Mouse (Mus musculus) liver, adult 2 months (tissue): ENCODE measurements around the gene Cacna2d3. TPM values are rescaled to one million over a fixed set of nuclear protein-coding genes. Genes with fewer than 3 reads are reported as not detected.

Experiments used
- DNase-seq: peaks from one replicate; pipeline ENCODE4 v3.0.0-alpha.2; 2011; ENCODE audit warnings: low read depth, low spot score; ENCODE audit errors: extremely low read depth
- H3K27ac ChIP-seq: fragments of 200-500 bp; replicated peaks from 2 replicates; pipeline ENCODE4 v1.5.1; 2012; ENCODE audit warnings: low read depth, mild to moderate bottlenecking, control low read depth, inconsistent platforms, low read length; ENCODE audit not compliant: insufficient read depth
- H3K27me3 ChIP-seq: fragments of 200-500 bp; 2 replicates; pipeline ENCODE4 v1.6.1; 2012; ENCODE audit warnings: mild to moderate bottlenecking, moderate library complexity, low read length, inconsistent platforms; ENCODE audit not compliant: control insufficient read depth, insufficient read depth
- H3K36me3 ChIP-seq: fragments of 200-500 bp; 2 replicates; pipeline ENCODE4 v1.6.1; 2012; ENCODE audit warnings: low read length, inconsistent platforms; ENCODE audit not compliant: control insufficient read depth, insufficient read depth
- H3K4me1 ChIP-seq: fragments of 200-500 bp; 2 replicates; pipeline ENCODE4 v1.6.1; 2011; ENCODE audit warnings: low read length; ENCODE audit not compliant: control insufficient read depth, insufficient read depth
- H3K4me3 ChIP-seq: fragments of 200-500 bp; 2 replicates; pipeline ENCODE4 v1.5.1; 2011; ENCODE audit warnings: low read depth, mild to moderate bottlenecking, control low read depth, low read length, moderate library complexity; ENCODE audit not compliant: insufficient read depth
- H3K79me2 ChIP-seq: fragments of 200-500 bp; 2 replicates; pipeline ENCODE4 v1.6.1; 2012; ENCODE audit warnings: inconsistent platforms, mild to moderate bottlenecking, low read length, moderate library complexity; ENCODE audit not compliant: control insufficient read depth, insufficient read depth
- H3K9ac ChIP-seq: fragments of 200-500 bp; 2 replicates; pipeline ENCODE4 v1.6.1; 2012; ENCODE audit warnings: low read depth, mild to moderate bottlenecking, control low read depth, inconsistent platforms, low read length
- CTCF ChIP-seq: fragments of 200-500 bp; IDR thresholded peaks from 2 replicates; pipeline ENCODE4 v1.5.1; 2011; ENCODE audit warnings: low read depth, low read length, control low read depth
- POLR2A ChIP-seq: fragments of 200-500 bp; IDR thresholded peaks from 2 replicates; pipeline ENCODE4 v1.6.1; 2011; ENCODE audit warnings: low read length, control low read depth; ENCODE audit not compliant: insufficient read depth; ENCODE audit errors: extremely low read depth
- WGBS: fragments of 180-500 bp; shearing (Covaris S2); methylation state at CpG from one replicate; pipeline ENCODE4 v1.1.7; 2018; 5-methylcytosine and 5-hydroxymethylcytosine counted together
- polyA plus RNA-seq: library from polyadenylated mRNA; depleted of rRNA; stranded (reverse); fragments of >200 nt; gene quantifications from 2 replicates; pipeline ENCODE4 v1.2.3, GENCODE M21; 2012
- total RNA-seq: library from RNA; depleted of rRNA; stranded (reverse); fragments of >200 nt; gene quantifications from 2 replicates; pipeline ENCODE4 v1.2.3, GENCODE M21; 2014

Gene Cacna2d3
- total and polyA plus RNA-seq, 2 experiments = not detected

DNA sequence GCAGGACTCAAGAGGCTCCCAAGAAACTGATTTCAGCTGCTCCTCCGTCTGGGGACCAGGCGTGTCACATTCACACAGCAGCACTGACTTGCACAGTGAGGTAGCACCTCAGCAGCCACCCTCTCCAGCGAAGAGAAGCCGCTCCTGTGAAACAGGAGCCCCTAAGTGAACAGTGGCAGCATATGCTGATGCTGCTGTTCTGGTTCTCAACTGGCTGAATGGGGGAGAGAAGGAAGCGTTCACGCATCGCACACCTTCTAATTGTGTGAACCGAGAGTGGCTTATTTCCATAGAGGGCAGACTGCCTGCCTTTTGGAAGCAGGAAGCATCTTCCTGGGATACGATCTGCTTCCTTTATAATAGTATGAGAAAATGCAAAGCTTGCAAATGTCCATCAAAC lies 5.9 kb upstream of the Cacna2d3 start:
- no peak for TF ChIP-seq CTCF
- no peak for TF ChIP-seq POLR2A
- Histone ChIP-seq H3K4me1 (no peaks in the 10 kb centered on the region), H3K27me3 (peaks cover 8% of the 10 kb centered on the region), H3K79me2 (no peaks in the 10 kb centered on the region), H3K4me3 (no peak overlapping the region), H3K27ac (no peak overlapping the region), H3K36me3 (no peaks in the 10 kb centered on the region), H3K9ac (no peak overlapping the region)
- 79% methylated on average over 9 of the region's 9 CpGs for WGBS
- DNase-seq = no peak

DNA sequence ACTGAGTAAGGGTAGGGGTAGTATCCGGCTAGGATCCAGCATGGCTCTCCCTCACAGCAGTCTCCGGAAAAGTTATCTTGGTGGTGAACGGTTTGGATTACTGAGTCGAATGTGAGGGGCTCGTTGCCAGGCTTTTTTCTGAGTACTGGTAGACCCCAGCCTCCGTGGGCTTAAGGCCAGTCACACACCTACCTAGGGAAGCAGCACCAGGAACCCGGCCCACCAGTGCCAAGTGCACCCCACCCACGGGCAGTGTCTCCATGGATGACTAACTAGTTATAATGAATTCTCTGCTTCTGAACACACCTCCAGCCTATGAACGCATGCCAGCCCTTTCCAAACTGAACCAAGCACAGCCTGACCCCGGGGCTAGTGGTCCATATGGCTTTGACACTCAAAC lies 1.6 kb upstream of the Cacna2d3 start:
- DNase-seq = no peak
- 17% methylated on average over 10 of the region's 10 CpGs for WGBS
- Histone ChIP-seq H3K4me1 (no peaks in the 10 kb centered on the region), H3K27ac (no peak overlapping the region), H3K36me3 (no peaks in the 10 kb centered on the region), H3K4me3 (no peak overlapping the region), H3K9ac (no peak overlapping the region), H3K79me2 (no peaks in the 10 kb centered on the region), H3K27me3 (peaks cover 16% of the 10 kb centered on the region)
- TF ChIP-seq POLR2A = no peak
- TF ChIP-seq CTCF = no peak

DNA sequence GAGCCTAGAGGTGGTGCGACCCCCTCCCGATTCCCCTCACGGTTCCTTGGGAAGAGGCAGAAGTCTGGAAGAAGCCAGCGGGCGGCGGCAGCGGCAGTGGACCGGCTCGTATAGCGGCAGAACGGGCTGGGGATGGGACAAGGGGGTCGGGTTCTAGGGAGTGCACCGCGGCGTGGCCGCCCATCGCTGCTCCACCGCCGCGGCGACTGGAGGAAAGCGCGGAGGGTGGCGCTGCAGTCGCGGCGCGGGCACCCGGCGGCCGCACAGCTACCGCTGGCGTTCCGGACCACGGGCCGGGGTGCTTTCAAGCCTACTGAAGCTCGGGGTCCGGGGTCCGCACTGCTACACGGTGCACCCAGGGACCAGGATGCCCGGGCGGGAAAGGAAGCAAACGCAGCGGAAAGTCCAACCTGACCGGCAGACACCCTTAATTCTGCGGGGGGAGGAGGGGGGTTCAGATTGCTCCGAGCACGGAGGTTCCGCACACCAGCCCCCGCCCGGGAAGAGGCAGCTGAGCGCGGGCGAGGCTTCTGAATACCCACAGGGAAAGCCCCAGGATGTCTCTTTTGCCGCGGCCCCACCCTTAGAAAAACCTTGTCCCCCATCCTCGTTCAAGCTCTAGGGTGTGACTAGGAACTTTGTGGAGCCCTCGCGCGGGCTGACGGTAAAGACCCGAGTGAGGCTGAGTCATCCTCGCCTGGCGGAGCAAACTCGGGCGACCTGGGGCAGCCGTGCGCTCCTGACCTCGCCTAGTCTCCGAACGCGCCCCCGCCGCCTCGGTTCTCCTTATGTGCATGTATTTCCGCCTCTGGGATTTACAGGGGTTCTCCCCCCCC lies 940 bp upstream of the Cacna2d3 start:
- no peak for TF ChIP-seq CTCF
- no peak for TF ChIP-seq POLR2A
- H3K36me3 ChIP-seq = no peaks in the 10 kb centered on the region
- no peak overlapping the region for H3K9ac ChIP-seq
- no peak overlapping the region for H3K27ac ChIP-seq
- H3K4me1 ChIP-seq = no peaks in the 10 kb centered on the region
- no peak overlapping the region for H3K4me3 ChIP-seq
- H3K79me2 ChIP-seq = no peaks in the 10 kb centered on the region
- WGBS = 2% methylated on average over 76 of the region's 76 CpGs
- DNase-seq = no peak
- H3K27me3 ChIP-seq = peaks cover 16% of the 10 kb centered on the region

DNA sequence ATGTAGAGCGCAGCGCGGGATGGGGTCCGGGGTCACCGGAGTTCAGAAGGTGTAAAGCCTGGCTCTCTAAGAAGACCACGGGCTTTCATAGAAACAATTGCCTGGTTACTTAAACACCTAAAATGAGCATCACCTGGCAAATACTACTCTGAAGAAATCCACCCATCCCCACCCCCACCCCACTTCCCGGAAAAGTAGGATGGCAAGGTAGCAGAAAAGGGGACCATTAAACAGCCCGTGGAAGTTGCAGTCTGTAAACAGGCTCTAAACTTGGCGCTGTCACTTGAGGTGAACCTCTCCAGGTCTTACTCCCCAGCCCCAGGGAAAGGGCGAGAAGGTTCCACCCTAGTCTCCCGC lies 555 bp downstream of the Cacna2d3 start:
- H3K79me2 ChIP-seq = no peaks in the 10 kb centered on the region
- no peaks in the 10 kb centered on the region for H3K4me1 ChIP-seq
- no peak for TF ChIP-seq POLR2A
- no peak for TF ChIP-seq CTCF
- H3K9ac ChIP-seq = no peak overlapping the region
- no peak overlapping the region for H3K4me3 ChIP-seq
- no peaks in the 10 kb centered on the region for H3K36me3 ChIP-seq
- WGBS = 5% methylated on average over 11 of the region's 11 CpGs
- H3K27ac ChIP-seq = no peak overlapping the region
- H3K27me3 ChIP-seq = peaks cover 16% of the 10 kb centered on the region
- DNase-seq = no peak

DNA sequence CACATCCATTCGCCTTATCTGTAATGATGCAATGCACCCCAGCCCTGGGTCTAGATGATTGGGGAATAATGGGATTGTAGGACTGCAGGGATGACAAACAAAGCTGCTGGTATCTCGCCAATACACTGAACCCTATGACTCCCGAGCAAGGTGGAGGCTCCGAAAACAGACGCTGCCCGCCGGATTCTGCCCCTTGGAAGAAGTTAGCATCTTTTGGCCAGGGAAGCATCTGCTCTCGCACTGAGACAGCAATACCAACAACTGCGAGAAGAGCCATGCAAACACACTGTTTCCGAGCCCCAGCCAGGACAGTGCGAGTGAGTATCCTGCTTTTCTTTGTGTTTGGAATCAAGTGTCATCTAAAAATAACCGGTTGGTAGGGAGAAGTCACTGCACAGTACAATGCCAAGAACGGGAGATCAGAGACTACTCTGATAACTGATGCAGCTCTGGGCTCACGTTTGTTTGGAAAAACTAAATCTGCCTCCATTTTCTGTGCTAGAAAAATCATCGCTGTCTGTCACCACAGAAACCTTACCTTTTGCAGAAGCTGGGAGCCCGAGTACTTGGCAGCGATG lies 1.2 kb downstream of the Cacna2d3 start:
- Histone ChIP-seq H3K4me1 (no peaks in the 10 kb centered on the region), H3K9ac (no peak overlapping the region), H3K4me3 (no peak overlapping the region), H3K79me2 (no peaks in the 10 kb centered on the region), H3K27me3 (peaks cover 16% of the 10 kb centered on the region), H3K36me3 (no peaks in the 10 kb centered on the region), H3K27ac (no peak overlapping the region)
- DNase-seq = peak; percentile 1
- WGBS = 2% methylated on average over 17 of the region's 17 CpGs
- TF ChIP-seq CTCF (no peak), POLR2A (no peak)

DNA sequence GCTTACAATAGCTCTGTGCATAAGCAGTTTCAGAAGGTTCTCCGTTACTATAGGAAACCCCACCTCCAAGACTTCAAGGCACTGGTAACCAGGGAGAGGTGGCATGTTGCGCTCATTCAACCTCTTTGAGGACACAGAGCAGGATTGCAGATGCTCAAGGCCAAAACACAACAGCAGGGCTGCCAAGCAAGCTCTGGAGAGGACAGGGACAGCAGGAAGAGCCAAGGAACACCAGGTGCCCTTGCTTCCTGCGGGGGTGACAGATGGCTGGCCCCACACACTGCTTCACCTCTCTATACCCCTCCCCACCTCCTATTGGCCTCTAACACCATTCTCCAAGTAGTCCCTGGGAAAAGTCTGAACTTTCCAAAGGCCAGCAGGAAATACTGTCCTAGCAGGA lies 9.0 kb downstream of the Cacna2d3 start:
- Histone ChIP-seq H3K27me3 (0 out of 2 replicates have a peak, but pooled peaks cover 2% of the 10 kb centered on the region), H3K27ac (no peak overlapping the region), H3K79me2 (no peaks in the 10 kb centered on the region), H3K4me1 (no peaks in the 10 kb centered on the region), H3K9ac (no peak overlapping the region), H3K4me3 (no peak overlapping the region), H3K36me3 (no peaks in the 10 kb centered on the region)
- WGBS = 63% methylated on average over 3 of the region's 3 CpGs
- no peak for DNase-seq
- TF ChIP-seq CTCF (no peak), POLR2A (no peak)
